Mouse (Mus musculus) midbrain, embryonic 12.5 days (tissue): ENCODE measurements around the gene Scimp. TPM values are rescaled to one million over a fixed set of nuclear protein-coding genes. Genes with fewer than 3 reads are reported as not detected.
A peak's percentile ranks its signal among the peaks of the same experiment; 100 is the strongest.

Source experiments
- ATAC-seq: fragments of 200-750 bp; cut with Nextera tagmentation; 2 replicates; pipeline ENCODE4 v1.8.0; 2017; ENCODE audit warnings: low read depth, moderate TSS enrichment, moderate library complexity; ENCODE audit not compliant: low FRiP score
- H3K27ac ChIP-seq: fragments of 300-500 bp; sonication (generic); replicated peaks from 2 replicates; pipeline ENCODE4 v1.5.1; 2016; ENCODE audit warnings: mild to moderate bottlenecking
- H3K27me3 ChIP-seq: fragments of 300-500 bp; sonication (generic); 2 replicates; pipeline ENCODE4 v1.6.1; 2016; ENCODE audit warnings: mild to moderate bottlenecking
- H3K36me3 ChIP-seq: fragments of 300-500 bp; sonication (generic); 2 replicates; pipeline ENCODE4 v1.6.1; 2016
- H3K4me1 ChIP-seq: fragments of 300-500 bp; sonication (generic); 2 replicates; pipeline ENCODE4 v1.6.1; 2016
- H3K4me2 ChIP-seq: fragments of 300-500 bp; sonication (generic); replicated peaks from 2 replicates; pipeline ENCODE4 v1.6.1; 2016; ENCODE audit warnings: mild to moderate bottlenecking, moderate library complexity
- H3K4me3 ChIP-seq: fragments of 300-500 bp; sonication (generic); 2 replicates; pipeline ENCODE4 v1.5.1; 2016; ENCODE audit warnings: mild to moderate bottlenecking
- H3K9ac ChIP-seq: fragments of 300-500 bp; sonication (generic); replicated peaks from 2 replicates; pipeline ENCODE4 v1.6.1; 2016; ENCODE audit warnings: mild to moderate bottlenecking, moderate library complexity
- H3K9me3 ChIP-seq: fragments of 300-500 bp; sonication (generic); 2 replicates; pipeline ENCODE4 v1.6.1; 2016; ENCODE audit warnings: mild to moderate bottlenecking
- WGBS: fragments of 180-500 bp; shearing (Covaris S2); methylation state at CpG from one replicate; pipeline ENCODE4 v1.1.7; 2016; 5-methylcytosine and 5-hydroxymethylcytosine counted together
- polyA plus RNA-seq: library from polyadenylated mRNA; unstranded; fragments of >200 nt; fragmentation: Nextera tagmentation; extraction: Ambion mirVana; gene quantifications from 2 replicates; pipeline ENCODE4 v1.2.1, GENCODE M21; 2016

The Scimp gene
- polyA plus RNA-seq, 1 experiment from 2014 or later: not detected

- no peak for ATAC-seq
- H3K4me1 ChIP-seq: peaks cover 2% of the 10 kb centered on the region; the same call in 1 of the 2 replicates
- H3K4me3 ChIP-seq: no peak overlapping the region
- no peak overlapping the region for H3K27ac ChIP-seq
- no peaks in the 10 kb centered on the region for H3K9me3 ChIP-seq
- no peak overlapping the region for H3K4me2 ChIP-seq
- H3K36me3 ChIP-seq: no peaks in the 10 kb centered on the region
- H3K9ac ChIP-seq: no peak overlapping the region
- H3K27me3 ChIP-seq: no peaks in the 10 kb centered on the region
Measured at GRCm38 (mm10) chr11:70833408-70833807, 21.0 kb upstream of the Scimp start.

GRCm38 (mm10) chr11:70831201-70831600, 18.8 kb upstream of the Scimp start:
- Histone ChIP-seq H3K27ac (no peak overlapping the region), H3K4me3 (no peak overlapping the region), H3K9me3 (no peaks in the 10 kb centered on the region), H3K27me3 (no peaks in the 10 kb centered on the region), H3K9ac (no peak overlapping the region), H3K4me2 (no peak overlapping the region), H3K36me3 (no peaks in the 10 kb centered on the region), H3K4me1 (peaks cover 2% of the 10 kb centered on the region; the same call in 1 of the 2 replicates)
- WGBS: 45% methylated on average over 3 of the region's 3 CpGs
- no peak for ATAC-seq

GRCm38 (mm10) chr11:70828975-70829615, 16.7 kb upstream of the Scimp start:
- ATAC-seq: no peak
- WGBS: 89% methylated on average over 11 of the region's 11 CpGs
- H3K4me1 ChIP-seq: peaks cover 2% of the 10 kb centered on the region; the same call in 1 of the 2 replicates

GRCm38 (mm10) chr11:70826207-70826606, 13.8 kb upstream of the Scimp start:
- Histone ChIP-seq H3K9me3 (no peaks in the 10 kb centered on the region), H3K4me1 (no peaks in the 10 kb centered on the region), H3K27me3 (no peaks in the 10 kb centered on the region), H3K36me3 (no peaks in the 10 kb centered on the region), H3K27ac (no peak overlapping the region), H3K4me2 (no peak overlapping the region), H3K9ac (no peak overlapping the region), H3K4me3 (no peak overlapping the region)
- ATAC-seq: no peak
- WGBS: 83% methylated on average over 2 of the region's 2 CpGs

More at GRCm38 (mm10) chr11:70828975-70829615, 16.7 kb upstream of the Scimp start:
- H3K9me3 ChIP-seq: no peaks in the 10 kb centered on the region
- H3K4me3 ChIP-seq: no peak overlapping the region
- no peak overlapping the region for H3K9ac ChIP-seq
- no peak overlapping the region for H3K4me2 ChIP-seq
- no peak overlapping the region for H3K27ac ChIP-seq
- H3K27me3 ChIP-seq: no peaks in the 10 kb centered on the region
- H3K36me3 ChIP-seq: no peaks in the 10 kb centered on the region

- H3K4me2 ChIP-seq: 0 out of 2 replicates have a peak overlapping the region, but pooled peaks have one; percentile 13
- no peaks in the 10 kb centered on the region for H3K9me3 ChIP-seq
- ATAC-seq: 0 out of 2 replicates have a peak, but pooled peaks have one; percentile 30
- no peaks in the 10 kb centered on the region for H3K4me1 ChIP-seq
- WGBS: 63% methylated on average over 17 of the region's 17 CpGs
- H3K27ac ChIP-seq: peak overlapping the region; percentile 63; the same call in 1 of the 2 replicates
- H3K9ac ChIP-seq: no peak overlapping the region
- H3K27me3 ChIP-seq: no peaks in the 10 kb centered on the region
- H3K36me3 ChIP-seq: no peaks in the 10 kb centered on the region
- no peak overlapping the region for H3K4me3 ChIP-seq
Measured at GRCm38 (mm10) chr11:70821728-70822591, 9.6 kb upstream of the Scimp start.

GRCm38 (mm10) chr11:70820120-70820519, 7.7 kb upstream of the Scimp start:
- H3K4me1 ChIP-seq: no peaks in the 10 kb centered on the region
- no peaks in the 10 kb centered on the region for H3K27me3 ChIP-seq
- no peak overlapping the region for H3K4me3 ChIP-seq
- no peaks in the 10 kb centered on the region for H3K9me3 ChIP-seq
- no peak overlapping the region for H3K27ac ChIP-seq
- H3K9ac ChIP-seq: no peak overlapping the region
- H3K4me2 ChIP-seq: no peak overlapping the region
- H3K36me3 ChIP-seq: no peaks in the 10 kb centered on the region
- no peak for ATAC-seq
- 88% methylated on average over 8 of the region's 8 CpGs for WGBS

- 80% methylated on average over 4 of the region's 4 CpGs for WGBS
- ATAC-seq: no peak
- Histone ChIP-seq H3K36me3 (no peaks in the 10 kb centered on the region), H3K9ac (no peak overlapping the region), H3K4me2 (no peak overlapping the region), H3K4me1 (no peaks in the 10 kb centered on the region), H3K4me3 (no peak overlapping the region), H3K27ac (no peak overlapping the region), H3K27me3 (no peaks in the 10 kb centered on the region; the same call in 1 of the 2 replicates), H3K9me3 (no peaks in the 10 kb centered on the region)
Measured at GRCm38 (mm10) chr11:70816770-70817169, 4.4 kb upstream of the Scimp start.

- Histone ChIP-seq H3K4me2 (no peak overlapping the region), H3K4me3 (no peak overlapping the region), H3K27me3 (no peaks in the 10 kb centered on the region; the same call in 1 of the 2 replicates), H3K9ac (no peak overlapping the region), H3K36me3 (no peaks in the 10 kb centered on the region), H3K4me1 (no peaks in the 10 kb centered on the region), H3K9me3 (no peaks in the 10 kb centered on the region), H3K27ac (no peak overlapping the region)
- WGBS: 32% methylated on average over 6 of the region's 6 CpGs
- ATAC-seq: no peak
Measured at GRCm38 (mm10) chr11:70815498-70816078, 3.2 kb upstream of the Scimp start.

- no peak for ATAC-seq
- Histone ChIP-seq H3K4me3 (no peak overlapping the region), H3K27ac (no peak overlapping the region), H3K4me2 (no peak overlapping the region), H3K4me1 (no peaks in the 10 kb centered on the region), H3K27me3 (no peaks in the 10 kb centered on the region; the same call in 1 of the 2 replicates), H3K9ac (no peak overlapping the region), H3K36me3 (no peaks in the 10 kb centered on the region), H3K9me3 (no peaks in the 10 kb centered on the region)
- WGBS: 84% methylated on average over 8 of the region's 8 CpGs
Measured at GRCm38 (mm10) chr11:70815071-70815470, 2.7 kb upstream of the Scimp start.

GRCm38 (mm10) chr11:70811471-70812240, 730 bp downstream of the Scimp start:
- 72% methylated on average over 13 of the region's 13 CpGs for WGBS
- Histone ChIP-seq H3K9me3 (no peaks in the 10 kb centered on the region), H3K36me3 (no peaks in the 10 kb centered on the region), H3K27me3 (no peaks in the 10 kb centered on the region; the same call in 1 of the 2 replicates), H3K4me1 (no peaks in the 10 kb centered on the region), H3K4me3 (no peak overlapping the region), H3K9ac (no peak overlapping the region), H3K4me2 (no peak overlapping the region), H3K27ac (no peak overlapping the region)
- no peak for ATAC-seq

- Histone ChIP-seq H3K9me3 (no peaks in the 10 kb centered on the region), H3K9ac (no peak overlapping the region), H3K4me2 (no peak overlapping the region), H3K36me3 (no peaks in the 10 kb centered on the region), H3K4me1 (no peaks in the 10 kb centered on the region), H3K4me3 (no peak overlapping the region), H3K27me3 (no peaks in the 10 kb centered on the region; the same call in 1 of the 2 replicates), H3K27ac (no peak overlapping the region)
- WGBS: 76% methylated on average over 5 of the region's 5 CpGs
- ATAC-seq: no peak
Measured at GRCm38 (mm10) chr11:70811041-70811440, 1.3 kb downstream of the Scimp start.
